Mouse (Mus musculus) limb, embryonic 15.5 days (tissue): ENCODE data around the gene Cadm1. TPM values are rescaled to one million over a fixed set of nuclear protein-coding genes. Genes with fewer than 3 reads are reported as not detected.
A peak's percentile ranks its signal among the peaks of the same experiment; 100 is the strongest.

Experiments used
- ATAC-seq: fragments of 200-750 bp; cut with Nextera tagmentation; 2 replicates; pipeline ENCODE4 v1.8.0; 2017; ENCODE audit warnings: low read depth, moderate TSS enrichment; ENCODE audit not compliant: insufficient number of reproducible peaks, low FRiP score, low TSS enrichment
- H3K27ac ChIP-seq: fragments of 300-500 bp; sonication (generic); 2 replicates; pipeline ENCODE4 v1.5.1; 2015; ENCODE audit warnings: moderate library complexity, mild to moderate bottlenecking, inconsistent platforms
- H3K27me3 ChIP-seq: fragments of 300-500 bp; sonication (generic); 2 replicates; pipeline ENCODE4 v1.6.1; 2015; ENCODE audit warnings: inconsistent platforms
- H3K36me3 ChIP-seq: fragments of 300-500 bp; sonication (generic); 2 replicates; pipeline ENCODE4 v1.6.1; 2015; ENCODE audit warnings: inconsistent platforms
- H3K4me1 ChIP-seq: fragments of 300-500 bp; sonication (generic); 2 replicates; pipeline ENCODE4 v1.6.1; 2015; ENCODE audit warnings: inconsistent platforms
- H3K4me2 ChIP-seq: fragments of 300-500 bp; sonication (generic); 2 replicates; pipeline ENCODE4 v1.6.1; 2015; ENCODE audit warnings: mild to moderate bottlenecking, inconsistent platforms
- H3K4me3 ChIP-seq: fragments of 300-500 bp; sonication (generic); 2 replicates; pipeline ENCODE4 v1.5.1; 2015; ENCODE audit warnings: mild to moderate bottlenecking, inconsistent platforms
- H3K9ac ChIP-seq: fragments of 300-500 bp; sonication (generic); 2 replicates; pipeline ENCODE4 v1.6.1; 2015; ENCODE audit warnings: inconsistent platforms
- H3K9me3 ChIP-seq: fragments of 300-500 bp; sonication (generic); 2 replicates; pipeline ENCODE4 v1.6.1; 2016; ENCODE audit warnings: inconsistent platforms
- WGBS: fragments of 180-500 bp; shearing (Covaris S2); methylation state at CpG from one replicate; pipeline ENCODE4 v1.1.7; 2015; 5-methylcytosine and 5-hydroxymethylcytosine counted together
- polyA plus RNA-seq: library from polyadenylated mRNA; unstranded; fragments of >200 nt; fragmentation: Nextera tagmentation; extraction: Ambion mirVana; gene quantifications from 2 replicates; pipeline ENCODE4 v1.2.1, GENCODE M21; 2015

Cadm1 gene
- polyA plus RNA-seq, 1 experiment from 2014 or later, result 30.0 TPM

DNA sequence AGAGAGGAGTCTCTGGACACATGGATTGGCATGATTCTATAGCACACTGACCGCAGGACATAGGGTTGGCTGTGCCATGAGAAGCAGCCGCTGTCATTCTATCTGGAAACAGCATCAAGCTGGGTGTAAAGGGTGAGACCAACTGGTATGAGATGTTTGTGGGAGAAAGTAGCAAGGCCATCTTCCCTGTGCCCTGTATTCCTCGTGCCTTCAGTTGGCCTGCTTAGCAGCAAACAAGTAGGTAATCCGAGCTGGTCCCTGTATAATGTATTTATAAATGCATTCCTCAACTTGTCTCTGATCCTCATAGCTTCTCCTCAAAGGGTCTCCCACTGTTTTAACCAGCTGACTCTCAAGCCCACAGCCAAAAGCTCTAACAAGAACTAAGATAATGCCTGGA is 301.4 kb downstream of the Cadm1 start:
- 0 out of 2 replicates have a peak, but pooled peaks have one; percentile 40 for ATAC-seq
- Histone ChIP-seq H3K9ac (no peak overlapping the region), H3K27ac (no peak overlapping the region), H3K4me2 (no peak overlapping the region), H3K9me3 (no peaks in the 10 kb centered on the region), H3K4me3 (no peak overlapping the region), H3K4me1 (peaks cover 21% of the 10 kb centered on the region), H3K36me3 (no peaks in the 10 kb centered on the region), H3K27me3 (no peaks in the 10 kb centered on the region)
- 63% methylated on average over 4 of the region's 4 CpGs for WGBS

DNA sequence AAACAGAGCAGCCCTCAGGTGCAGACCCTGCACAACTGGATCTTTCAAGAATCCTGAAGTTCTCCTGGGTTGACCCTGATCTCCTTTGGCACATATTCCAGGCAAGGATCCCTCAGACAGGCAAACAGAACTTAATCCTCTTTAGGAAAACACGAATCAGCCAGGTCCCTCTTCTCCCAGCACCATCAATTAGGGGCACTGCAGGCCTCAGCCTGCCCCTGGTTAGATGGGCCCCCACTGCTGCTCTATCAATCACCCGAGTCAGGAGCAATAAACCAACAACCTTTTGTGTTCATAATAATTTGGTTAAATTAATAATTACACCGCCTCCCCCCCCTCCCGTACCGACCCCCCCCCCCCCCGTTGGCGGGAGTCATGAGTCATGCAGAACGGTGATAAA is 308.2 kb downstream of the Cadm1 start:
- no peaks in the 10 kb centered on the region for H3K27me3 ChIP-seq
- H3K9ac ChIP-seq, result no peak overlapping the region
- no peaks in the 10 kb centered on the region for H3K9me3 ChIP-seq
- H3K4me2 ChIP-seq, result no peak overlapping the region
- no peak overlapping the region for H3K4me3 ChIP-seq
- WGBS, result 8% methylated on average over 7 of the region's 8 CpGs
- ATAC-seq, result no peak
- H3K4me1 ChIP-seq, result peaks cover 8% of the 10 kb centered on the region
- H3K27ac ChIP-seq, result no peak overlapping the region
- no peaks in the 10 kb centered on the region for H3K36me3 ChIP-seq

DNA sequence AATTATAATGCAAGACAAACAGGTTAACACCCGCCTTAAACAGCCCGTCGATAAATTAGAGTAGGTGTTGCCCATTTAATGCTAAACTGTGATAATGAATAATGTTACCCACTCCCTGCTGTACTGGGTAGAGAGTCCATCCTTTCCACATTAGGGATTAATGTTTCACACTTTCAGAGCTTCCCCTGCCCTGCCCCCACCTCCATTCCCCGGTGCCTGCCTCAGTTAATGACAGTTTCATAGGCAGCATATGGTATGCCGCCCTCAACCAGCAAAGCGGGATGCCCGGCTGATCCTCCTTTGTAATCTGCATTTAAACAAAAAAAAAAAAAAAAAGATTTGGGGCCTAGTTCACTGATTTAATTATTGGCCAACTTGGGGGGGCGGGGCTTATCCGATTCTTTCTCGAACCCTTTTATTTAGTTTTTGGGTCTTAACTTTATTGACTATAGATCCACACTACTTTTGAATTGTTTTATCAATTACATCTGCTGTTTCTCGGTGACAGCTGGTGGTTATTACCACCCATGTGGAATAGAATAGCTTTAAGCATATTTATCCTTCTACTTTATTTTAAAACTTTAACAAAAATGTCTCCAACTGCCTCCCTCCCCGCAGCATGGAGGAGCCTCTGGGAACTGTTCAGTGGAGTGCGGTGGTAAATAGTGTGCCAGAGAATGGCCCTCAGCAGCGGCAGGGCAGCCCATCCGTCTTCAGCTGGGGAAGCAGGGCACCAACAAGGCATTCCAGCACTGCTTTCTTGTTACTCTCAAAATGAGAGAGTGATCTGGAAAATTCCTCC is 309.1 kb downstream of the Cadm1 start:
- H3K4me2 ChIP-seq, result no peak overlapping the region
- ATAC-seq, result no peak
- H3K27ac ChIP-seq, result no peak overlapping the region

DNA sequence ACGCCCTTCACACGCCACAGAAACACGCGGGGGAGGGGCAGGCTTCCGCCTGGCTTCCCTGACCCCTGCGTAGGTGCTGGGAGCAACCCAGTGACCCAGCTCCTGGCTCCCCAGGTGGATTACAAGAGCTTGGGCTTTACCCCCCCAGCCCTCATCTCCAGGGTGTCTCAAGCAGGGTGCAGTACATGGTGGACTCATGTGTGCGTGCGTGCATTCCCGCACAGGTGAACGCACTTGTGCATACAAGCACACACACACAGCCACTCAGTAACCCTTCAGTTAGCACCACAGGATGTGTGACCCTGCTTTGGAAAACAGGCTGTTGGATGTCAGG is 309.7 kb downstream of the Cadm1 start:
- no peak overlapping the region for H3K9ac ChIP-seq
- WGBS, result 61% methylated on average over 10 of the region's 10 CpGs
- no peak overlapping the region for H3K27ac ChIP-seq

More for the DNA sequence above, 309.1 kb downstream of the Cadm1 start:
- Histone ChIP-seq H3K36me3 (no peaks in the 10 kb centered on the region), H3K27me3 (no peaks in the 10 kb centered on the region), H3K4me3 (no peak overlapping the region), H3K9ac (no peak overlapping the region), H3K9me3 (no peaks in the 10 kb centered on the region), H3K4me1 (peaks cover 8% of the 10 kb centered on the region)
- 19% methylated on average over 15 of the region's 15 CpGs for WGBS

DNA sequence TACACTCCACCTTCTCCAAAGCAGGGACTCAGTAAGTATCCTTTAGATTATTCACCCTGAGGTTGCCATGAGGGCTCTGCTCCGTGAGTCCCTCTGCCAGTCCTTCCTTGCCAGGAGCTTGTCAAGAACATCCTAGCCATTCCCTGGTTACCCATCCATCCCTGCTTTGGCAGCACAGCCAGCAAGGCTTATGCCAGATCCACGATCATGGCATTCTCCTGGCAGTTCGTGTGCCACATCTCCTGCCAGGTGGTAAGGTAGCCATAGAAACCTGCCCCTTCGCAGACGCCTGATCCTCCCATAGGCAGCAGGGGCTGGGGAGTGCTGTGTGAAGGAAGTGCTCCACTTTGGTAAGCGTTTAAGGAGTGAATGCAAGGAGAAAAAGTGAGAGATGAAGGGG is 313.4 kb downstream of the Cadm1 start:
- Histone ChIP-seq H3K27me3 (peaks cover 10% of the 10 kb centered on the region; the same call in 1 of the 2 replicates), H3K36me3 (no peaks in the 10 kb centered on the region), H3K4me1 (peaks cover 10% of the 10 kb centered on the region), H3K9ac (no peak overlapping the region), H3K27ac (no peak overlapping the region), H3K4me2 (no peak overlapping the region), H3K4me3 (no peak overlapping the region), H3K9me3 (no peaks in the 10 kb centered on the region)
- ATAC-seq, result no peak
- WGBS, result 80% methylated on average over 6 of the region's 6 CpGs

More for the DNA sequence above, 309.7 kb downstream of the Cadm1 start:
- H3K9me3 ChIP-seq, result no peaks in the 10 kb centered on the region
- H3K4me3 ChIP-seq, result no peak overlapping the region
- no peak overlapping the region for H3K4me2 ChIP-seq
- no peak for ATAC-seq
- no peaks in the 10 kb centered on the region for H3K36me3 ChIP-seq
- H3K27me3 ChIP-seq, result no peaks in the 10 kb centered on the region
- H3K4me1 ChIP-seq, result peaks cover 8% of the 10 kb centered on the region

DNA sequence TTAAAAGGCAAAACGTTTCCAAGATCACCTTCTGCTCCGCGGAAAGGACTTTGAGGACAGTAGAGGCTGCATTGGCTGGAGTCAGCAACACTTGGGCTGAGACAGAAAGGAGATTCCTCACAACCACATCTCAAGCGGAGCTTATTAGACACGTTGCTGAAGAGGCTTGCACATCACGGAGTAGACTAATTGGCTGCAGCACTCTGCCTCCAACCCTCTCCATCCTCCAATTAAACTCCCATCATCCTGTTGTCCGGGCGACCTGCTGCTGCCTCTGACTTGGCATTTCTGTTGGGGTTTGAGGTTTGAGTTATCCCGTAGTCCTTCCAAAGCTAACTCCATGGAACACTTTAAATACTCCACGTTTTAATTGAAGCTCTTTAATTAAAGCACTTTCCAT is 316.3 kb downstream of the Cadm1 start:
- Histone ChIP-seq H3K4me3 (no peak overlapping the region), H3K36me3 (no peaks in the 10 kb centered on the region), H3K9me3 (no peaks in the 10 kb centered on the region), H3K4me2 (no peak overlapping the region), H3K27ac (no peak overlapping the region), H3K9ac (no peak overlapping the region), H3K4me1 (0 out of 2 replicates have a peak, but pooled peaks cover 2% of the 10 kb centered on the region), H3K27me3 (peaks cover 12% of the 10 kb centered on the region; the same call in 1 of the 2 replicates)
- 39% methylated on average over 10 of the region's 10 CpGs for WGBS
- no peak for ATAC-seq

DNA sequence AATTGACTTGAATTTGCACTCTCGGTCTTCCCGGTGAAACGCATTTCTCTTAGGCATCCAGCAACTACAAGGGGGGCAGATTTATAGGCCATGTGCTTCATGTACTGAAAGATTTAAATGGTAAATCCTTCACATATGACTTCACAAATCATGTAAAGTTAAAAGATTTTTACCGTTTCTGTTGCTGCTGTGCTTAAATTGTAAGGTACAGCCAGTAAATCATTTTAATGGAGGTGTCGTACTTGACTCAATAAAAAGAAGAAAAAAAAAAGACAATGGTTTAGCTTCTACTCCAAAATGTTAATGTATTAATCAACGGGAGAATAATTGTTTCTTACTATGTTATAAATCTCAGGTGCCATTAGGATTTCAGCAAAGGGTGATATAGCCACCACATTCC is 317.0 kb downstream of the Cadm1 start:
- Histone ChIP-seq H3K9ac (no peak overlapping the region), H3K36me3 (no peaks in the 10 kb centered on the region), H3K4me3 (no peak overlapping the region), H3K4me1 (0 out of 2 replicates have a peak, but pooled peaks cover 2% of the 10 kb centered on the region), H3K9me3 (no peaks in the 10 kb centered on the region), H3K27ac (no peak overlapping the region), H3K27me3 (peaks cover 12% of the 10 kb centered on the region; the same call in 1 of the 2 replicates), H3K4me2 (no peak overlapping the region)
- ATAC-seq, result no peak
- 17% methylated on average over 6 of the region's 6 CpGs for WGBS

DNA sequence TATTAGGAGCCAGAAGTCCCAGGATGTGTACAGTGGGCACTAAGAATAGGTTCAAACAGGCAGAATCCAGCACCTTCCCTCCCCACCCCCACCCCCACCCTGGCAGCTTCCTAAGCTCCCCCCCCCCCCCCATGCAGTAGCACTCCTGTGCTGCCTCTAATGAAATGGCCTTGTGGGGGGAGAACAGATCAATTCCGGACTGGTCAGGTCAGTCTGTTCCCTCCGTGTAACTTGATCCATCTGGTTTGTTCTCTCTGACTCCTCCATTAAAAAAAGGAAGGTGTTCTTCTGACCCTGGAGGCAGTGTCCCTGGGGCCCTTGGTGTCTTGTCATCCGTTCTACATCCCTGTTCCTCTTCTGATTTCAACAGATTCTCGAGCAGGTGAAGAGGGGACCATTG is 317.8 kb downstream of the Cadm1 start:
- H3K27ac ChIP-seq, result no peak overlapping the region
- H3K9ac ChIP-seq, result no peak overlapping the region
- no peak overlapping the region for H3K4me3 ChIP-seq
- no peak overlapping the region for H3K4me2 ChIP-seq
- 8% methylated on average over 4 of the region's 4 CpGs for WGBS
- H3K9me3 ChIP-seq, result no peaks in the 10 kb centered on the region
- 0 out of 2 replicates have a peak, but pooled peaks cover 2% of the 10 kb centered on the region for H3K4me1 ChIP-seq
- ATAC-seq, result no peak
- peaks cover 12% of the 10 kb centered on the region; the same call in 1 of the 2 replicates for H3K27me3 ChIP-seq
- H3K36me3 ChIP-seq, result no peaks in the 10 kb centered on the region

DNA sequence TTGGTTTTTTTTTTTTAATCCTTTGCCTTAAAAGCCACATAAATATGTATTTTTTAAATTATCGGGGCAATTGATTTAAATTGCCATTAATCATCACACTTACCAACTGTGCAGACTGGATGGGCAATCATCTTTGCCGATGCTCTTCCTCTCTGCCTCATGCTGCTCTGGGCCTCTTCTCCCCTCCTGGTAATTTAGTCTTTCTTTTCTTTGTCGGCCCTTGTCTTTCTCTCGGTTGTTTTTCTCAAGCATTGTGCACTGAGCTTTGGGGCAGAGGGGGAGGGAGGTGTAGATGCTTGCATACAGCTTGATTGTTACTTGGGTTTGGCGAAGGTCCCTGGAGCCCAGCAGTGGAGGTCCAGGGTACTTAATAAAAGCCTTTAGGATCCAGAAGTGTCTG is 318.8 kb downstream of the Cadm1 start:
- no peak for ATAC-seq
- no peak overlapping the region for H3K27ac ChIP-seq

DNA sequence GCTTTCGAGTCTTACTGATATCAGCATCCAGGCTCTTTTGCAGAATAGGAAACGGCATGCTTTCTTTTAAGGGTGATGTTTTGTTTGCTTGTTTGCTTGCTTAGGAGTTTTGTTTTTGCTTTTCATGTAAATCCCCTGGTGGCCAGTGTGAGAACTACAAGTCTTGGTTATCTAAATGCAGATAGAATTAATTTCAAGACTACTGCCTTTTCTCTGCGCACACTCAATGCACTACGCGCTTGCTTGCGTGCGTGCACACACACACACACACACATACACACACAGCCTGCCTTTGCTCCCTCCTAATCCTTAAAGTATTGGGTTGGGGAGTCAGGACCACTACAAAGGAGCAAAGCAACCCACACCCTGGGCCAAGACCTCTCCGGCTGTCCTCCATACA is 326.3 kb downstream of the Cadm1 start:
- H3K4me2 ChIP-seq, result no peak overlapping the region
- no peak overlapping the region for H3K4me3 ChIP-seq
- no peaks in the 10 kb centered on the region for H3K9me3 ChIP-seq
- ATAC-seq, result no peak
- H3K9ac ChIP-seq, result no peak overlapping the region
- H3K27ac ChIP-seq, result no peak overlapping the region
- no peaks in the 10 kb centered on the region for H3K4me1 ChIP-seq
- 88% methylated on average over 8 of the region's 8 CpGs for whole genome bisulfite sequencing
- no peaks in the 10 kb centered on the region for H3K27me3 ChIP-seq
- no peaks in the 10 kb centered on the region for H3K36me3 ChIP-seq

More for the DNA sequence above, 318.8 kb downstream of the Cadm1 start:
- H3K4me2 ChIP-seq, result no peak overlapping the region
- H3K27me3 ChIP-seq, result peaks cover 12% of the 10 kb centered on the region; the same call in 1 of the 2 replicates
- no peak overlapping the region for H3K9ac ChIP-seq
- H3K9me3 ChIP-seq, result no peaks in the 10 kb centered on the region
- 0 out of 2 replicates have a peak, but pooled peaks cover 2% of the 10 kb centered on the region for H3K4me1 ChIP-seq
- WGBS, result 60% methylated on average over 5 of the region's 5 CpGs
- no peaks in the 10 kb centered on the region for H3K36me3 ChIP-seq
- no peak overlapping the region for H3K4me3 ChIP-seq

DNA sequence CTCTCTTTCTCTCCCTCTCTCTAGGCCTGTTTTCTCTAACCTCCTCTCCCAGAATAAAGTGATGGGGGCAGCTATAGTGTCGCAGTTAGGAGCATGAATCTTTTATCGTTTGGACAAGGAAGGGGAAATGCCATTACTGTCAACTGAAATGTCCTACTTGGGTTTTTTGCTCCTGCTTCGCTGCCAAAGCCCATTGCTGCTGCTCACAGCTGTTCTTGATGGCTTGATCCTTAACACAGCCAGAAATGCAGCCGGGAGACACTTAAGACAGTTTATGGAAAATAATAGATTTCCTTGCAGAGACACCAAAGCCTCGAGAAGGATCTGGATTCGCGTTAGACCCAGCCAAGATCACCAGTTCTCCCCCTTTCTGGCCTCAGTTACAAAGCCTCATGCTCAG is 327.3 kb downstream of the Cadm1 start:
- Histone ChIP-seq H3K9ac (no peak overlapping the region), H3K9me3 (no peaks in the 10 kb centered on the region), H3K4me3 (no peak overlapping the region), H3K4me2 (no peak overlapping the region), H3K36me3 (no peaks in the 10 kb centered on the region), H3K27ac (0 out of 2 replicates have a peak overlapping the region, but pooled peaks have one; percentile 22), H3K27me3 (no peaks in the 10 kb centered on the region), H3K4me1 (no peaks in the 10 kb centered on the region)
- ATAC-seq, result no peak
- 58% methylated on average over 7 of the region's 7 CpGs for WGBS

DNA sequence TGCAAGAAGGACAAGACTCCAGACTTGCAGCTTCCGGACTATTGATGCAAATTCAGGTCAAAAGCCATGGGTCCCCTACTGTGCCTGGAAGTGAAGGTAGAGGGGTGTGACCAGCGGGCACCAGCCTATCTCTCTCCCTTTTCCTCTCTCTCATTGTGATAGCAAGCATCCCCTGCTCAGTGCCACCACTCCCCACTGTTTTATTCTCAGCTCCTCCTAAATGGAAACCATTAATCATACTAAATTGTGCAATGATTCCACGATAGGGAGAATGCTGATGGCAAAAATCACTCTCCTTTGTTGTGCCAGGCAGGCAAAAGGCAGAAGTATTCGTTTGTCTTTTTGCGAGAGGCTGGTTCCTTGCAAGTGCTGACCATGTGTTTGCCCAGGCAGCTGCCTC is 328.2 kb downstream of the Cadm1 start:
- Histone ChIP-seq H3K9ac (no peak overlapping the region), H3K4me3 (no peak overlapping the region), H3K27me3 (no peaks in the 10 kb centered on the region), H3K9me3 (no peaks in the 10 kb centered on the region), H3K36me3 (no peaks in the 10 kb centered on the region), H3K27ac (no peak overlapping the region), H3K4me2 (no peak overlapping the region), H3K4me1 (no peaks in the 10 kb centered on the region)
- ATAC-seq, result no peak
- 57% methylated on average over 5 of the region's 5 CpGs for WGBS
